ENCODE assay signal across 8 mouse cellular contexts in genomic region chrX:51397457-51397856, GRCm38 (mm10).
DNase-seq lines count a peak whose midpoint lies in the region; ATAC-seq and TF ChIP-seq lines count a peak whose summit lies in the region.

No protein-coding gene starts in this region.

- no peak overlapping the region for H3K9ac ChIP-seq in heart, embryonic 11.5 days (ENCODE audit: low read depth, low read length)

- no peak overlapping the region for H3K4me2 ChIP-seq in heart, embryonic 11.5 days

- no peak overlapping the region for H3K4me3 ChIP-seq in embryonic fibroblast, embryonic 13.5 days (ENCODE audit: insufficient read depth, low read length)
- no peak overlapping the region for H3K4me3 ChIP-seq in heart, embryonic 11.5 days (ENCODE audit: low read depth, low read length)

- H3K27ac ChIP-seq in embryonic fibroblast, embryonic 13.5 days (ENCODE audit: insufficient read depth, low read length), result 0 out of 2 replicates have a peak overlapping the region, but pooled peaks have one; percentile 38
- no peak overlapping the region for H3K27ac ChIP-seq in heart, embryonic 11.5 days (ENCODE audit: low read depth, low read length)

- no peaks in the 10 kb centered on the region for H3K36me3 ChIP-seq in heart, embryonic 11.5 days (ENCODE audit: control insufficient read depth, insufficient read depth, low read length)

- peak; percentile 4 to 7 for DNase-seq in heart, postnatal 10 days
- no peak for DNase-seq in heart, postnatal 4 days
- DNase-seq in lung, postnatal 36 days, result peak; percentile 2
- no peak for DNase-seq in lung, adult 18-20 months
- DNase-seq in retina, postnatal 7 days (ENCODE audit: low read depth, low spot score), result peak; percentile 8
- DNase-seq in natural killer cell, adult 2 months (ENCODE audit: low spot score in 2 of 2), result no peak

- H3K4me1 ChIP-seq in embryonic fibroblast, embryonic 13.5 days (ENCODE audit: control insufficient read depth, insufficient read depth, low read length), result no peaks in the 10 kb centered on the region
- H3K4me1 ChIP-seq in heart, embryonic 11.5 days (ENCODE audit: control insufficient read depth, insufficient read depth, low read length), result no peaks in the 10 kb centered on the region

- TF ChIP-seq POLR2A in embryonic fibroblast, embryonic 13.5 days (IDR thresholded peaks at IDR 0.05; ENCODE audit: low read depth, low read length), result no peak

- intact Hi-C loops in heart, postnatal 10 days (cut with DNase I), result loop anchor here (2.0 to 10.0 kb wide), 7 partner anchors 80 to 975 kb away; no protein-coding TSS in a partner anchor

- no peak for ATAC-seq in heart, embryonic 11.5 days (replicated peaks; ENCODE audit: insufficient number of reproducible peaks, low FRiP score, low TSS enrichment)

- no peaks in the 10 kb centered on the region for H3K27me3 ChIP-seq in heart, embryonic 11.5 days (ENCODE audit: control insufficient read depth, insufficient read depth, low read length)

- H3K9me3 ChIP-seq in heart, embryonic 11.5 days (replicated peaks; ENCODE audit: control insufficient read depth, low read length), result no peaks in the 10 kb centered on the region

- no peak for TF ChIP-seq CTCF in embryonic fibroblast, embryonic 13.5 days (IDR thresholded peaks at IDR 0.05; ENCODE audit: borderline replicate concordance, insufficient read depth, low read length)

Comparison
In these comparisons a context has a peak if more than half of its experiments do, and no peak if none do; other contexts are left out.
1. DNase-seq: peak in heart, postnatal 10 days (2 of 2), lung, postnatal 36 days (single experiment) and retina, postnatal 7 days (single experiment); none in heart, postnatal 4 days (single experiment), lung, adult 18-20 months (0 of 2) and natural killer cell, adult 2 months (0 of 2).